Mouse (Mus musculus) neural tube, embryonic 14.5 days (tissue): ENCODE measurements around the gene Sult6b2. TPM values are rescaled to one million over a fixed set of nuclear protein-coding genes. Genes with fewer than 3 reads are reported as not detected.

ENCODE experiments used
- ATAC-seq: fragments of 200-750 bp; cut with Nextera tagmentation; 2 replicates; pipeline ENCODE4 v1.8.0; 2017; ENCODE audit warnings: low read depth, mild to moderate bottlenecking, moderate TSS enrichment, moderate library complexity
- H3K27ac ChIP-seq: fragments of 300-500 bp; sonication (generic); 2 replicates; pipeline ENCODE4 v1.5.1; 2014; ENCODE audit warnings: low read depth, mild to moderate bottlenecking, control low read depth, low read length, moderate library complexity, mixed read lengths
- H3K27me3 ChIP-seq: fragments of 300-500 bp; sonication (generic); 2 replicates; pipeline ENCODE4 v1.6.1; 2014; ENCODE audit warnings: low read length; ENCODE audit not compliant: control insufficient read depth, insufficient read depth
- H3K36me3 ChIP-seq: fragments of 300-500 bp; sonication (generic); 2 replicates; pipeline ENCODE4 v1.6.1; 2014; ENCODE audit warnings: low read length, mixed read lengths; ENCODE audit not compliant: control insufficient read depth, insufficient read depth
- H3K4me1 ChIP-seq: fragments of 300-500 bp; sonication (generic); 2 replicates; pipeline ENCODE4 v1.6.1; 2014; ENCODE audit warnings: low read length; ENCODE audit not compliant: control insufficient read depth, insufficient read depth
- H3K4me2 ChIP-seq: fragments of 300-500 bp; sonication (generic); 2 replicates; pipeline ENCODE4 v1.6.1; 2014; ENCODE audit warnings: mild to moderate bottlenecking, low read depth, low read length, control low read depth
- H3K4me3 ChIP-seq: fragments of 300-500 bp; sonication (generic); 2 replicates; pipeline ENCODE4 v1.5.1; 2014; ENCODE audit warnings: low read depth, low read length, control low read depth, mixed read lengths
- H3K9ac ChIP-seq: fragments of 300-500 bp; sonication (generic); replicated peaks from 2 replicates; pipeline ENCODE4 v1.6.1; 2014; ENCODE audit warnings: low read depth, mild to moderate bottlenecking, control low read depth, low read length, mixed read lengths
- H3K9me3 ChIP-seq: fragments of 300-500 bp; sonication (generic); 2 replicates; pipeline ENCODE4 v1.6.1; 2016; ENCODE audit warnings: low read length; ENCODE audit not compliant: control insufficient read depth
- WGBS: fragments of 180-500 bp; shearing (Covaris S2); extraction: QIAGEN DNeasy Blood & Tissue Kit; methylation state at CpG from one replicate; pipeline ENCODE4 v1.1.7; 2014; 5-methylcytosine and 5-hydroxymethylcytosine counted together
- polyA plus RNA-seq: library from polyadenylated mRNA; unstranded; fragments of >200 nt; fragmentation: Nextera tagmentation; extraction: Ambion mirVana; gene quantifications from 2 replicates; pipeline ENCODE4 v1.2.1, GENCODE M21; 2014

Sult6b2 gene
- 0.09 TPM in 1 of 2 replicates, not detected in the other for polyA plus RNA-seq

GRCm38 (mm10) chr6:142804402-142804801 is at the start of gene Sult6b2:
Gene Sult6b2, minus strand, starts transcription at chr6:142804502.
- Histone ChIP-seq H3K9me3 (no peaks in the 10 kb centered on the region), H3K27ac (no peak within 1 kb of the TSS), H3K27me3 (no peaks in the 10 kb centered on the region), H3K4me3 (no peak within 1 kb of the TSS), H3K36me3 (no peaks in the 10 kb centered on the region), H3K4me1 (no peaks in the 10 kb centered on the region), H3K9ac (no peak within 1 kb of the TSS), H3K4me2 (no peak within 1 kb of the TSS)
- ATAC-seq: no peak

- ATAC-seq: no peak
- WGBS: 80% methylated on average over 6 of the region's 6 CpGs
- no peak overlapping the region for H3K4me2 ChIP-seq
- H3K27me3 ChIP-seq: no peaks in the 10 kb centered on the region
- no peaks in the 10 kb centered on the region for H3K36me3 ChIP-seq
- peaks cover 4% of the 10 kb centered on the region; the same call in 1 of the 2 replicates for H3K4me1 ChIP-seq
- no peak overlapping the region for H3K9ac ChIP-seq
- no peak overlapping the region for H3K4me3 ChIP-seq
- H3K9me3 ChIP-seq: no peaks in the 10 kb centered on the region
- H3K27ac ChIP-seq: no peak overlapping the region
Observed at GRCm38 (mm10) chr6:142852419-142853377, 48.4 kb upstream of the Sult6b2 start.

GRCm38 (mm10) chr6:142850436-142850835 is 46.1 kb upstream of the Sult6b2 start:
- H3K4me1 ChIP-seq: no peaks in the 10 kb centered on the region
- no peak for ATAC-seq
- no peak overlapping the region for H3K4me2 ChIP-seq
- no peak overlapping the region for H3K4me3 ChIP-seq
- H3K27ac ChIP-seq: no peak overlapping the region
- H3K9me3 ChIP-seq: no peaks in the 10 kb centered on the region
- no peak overlapping the region for H3K9ac ChIP-seq
- WGBS: 70% methylated on average over 8 of the region's 8 CpGs
- no peaks in the 10 kb centered on the region for H3K27me3 ChIP-seq
- H3K36me3 ChIP-seq: no peaks in the 10 kb centered on the region

- H3K4me1 ChIP-seq: no peaks in the 10 kb centered on the region
- H3K27ac ChIP-seq: no peak overlapping the region
- no peak overlapping the region for H3K4me2 ChIP-seq
- no peaks in the 10 kb centered on the region for H3K9me3 ChIP-seq
- H3K36me3 ChIP-seq: no peaks in the 10 kb centered on the region
- H3K9ac ChIP-seq: no peak overlapping the region
- WGBS: 56% methylated on average over 5 of the region's 5 CpGs
- ATAC-seq: no peak
- no peak overlapping the region for H3K4me3 ChIP-seq
- no peaks in the 10 kb centered on the region for H3K27me3 ChIP-seq
Observed at GRCm38 (mm10) chr6:142849326-142849725, 45.0 kb upstream of the Sult6b2 start.

- Histone ChIP-seq H3K4me1 (no peaks in the 10 kb centered on the region), H3K9me3 (no peaks in the 10 kb centered on the region), H3K9ac (no peak overlapping the region), H3K36me3 (no peaks in the 10 kb centered on the region), H3K27ac (no peak overlapping the region), H3K4me3 (no peak overlapping the region), H3K4me2 (no peak overlapping the region), H3K27me3 (no peaks in the 10 kb centered on the region)
- WGBS: 87% methylated on average over 8 of the region's 8 CpGs
- no peak for ATAC-seq
Observed at GRCm38 (mm10) chr6:142847914-142848674, 43.8 kb upstream of the Sult6b2 start.

- no peak overlapping the region for H3K4me2 ChIP-seq
- no peak overlapping the region for H3K27ac ChIP-seq
- H3K4me1 ChIP-seq: no peaks in the 10 kb centered on the region
- H3K9ac ChIP-seq: no peak overlapping the region
- H3K27me3 ChIP-seq: no peaks in the 10 kb centered on the region
- H3K9me3 ChIP-seq: no peaks in the 10 kb centered on the region
- ATAC-seq: no peak
- 81% methylated on average over 4 of the region's 4 CpGs for WGBS
- no peak overlapping the region for H3K4me3 ChIP-seq
- H3K36me3 ChIP-seq: no peaks in the 10 kb centered on the region
Observed at GRCm38 (mm10) chr6:142846855-142847254, 42.6 kb upstream of the Sult6b2 start.

- WGBS: 92% methylated on average over 4 of the region's 4 CpGs
- ATAC-seq: no peak
Observed at GRCm38 (mm10) chr6:142845066-142845465, 40.8 kb upstream of the Sult6b2 start.

GRCm38 (mm10) chr6:142844061-142844460 is 39.8 kb upstream of the Sult6b2 start:
- no peak overlapping the region for H3K9ac ChIP-seq
- WGBS: 95% methylated on average over 4 of the region's 4 CpGs
- H3K27ac ChIP-seq: no peak overlapping the region
- no peak overlapping the region for H3K4me3 ChIP-seq
- no peaks in the 10 kb centered on the region for H3K27me3 ChIP-seq
- no peak for ATAC-seq
- no peaks in the 10 kb centered on the region for H3K36me3 ChIP-seq
- H3K4me1 ChIP-seq: no peaks in the 10 kb centered on the region
- H3K4me2 ChIP-seq: no peak overlapping the region
- H3K9me3 ChIP-seq: no peaks in the 10 kb centered on the region

More at GRCm38 (mm10) chr6:142845066-142845465, 40.8 kb upstream of the Sult6b2 start:
- Histone ChIP-seq H3K27me3 (no peaks in the 10 kb centered on the region), H3K9ac (no peak overlapping the region), H3K4me2 (no peak overlapping the region), H3K4me3 (no peak overlapping the region), H3K36me3 (no peaks in the 10 kb centered on the region), H3K27ac (no peak overlapping the region), H3K4me1 (no peaks in the 10 kb centered on the region), H3K9me3 (no peaks in the 10 kb centered on the region)

- H3K4me1 ChIP-seq: no peaks in the 10 kb centered on the region
- no peaks in the 10 kb centered on the region for H3K36me3 ChIP-seq
- H3K9me3 ChIP-seq: no peaks in the 10 kb centered on the region
- H3K4me2 ChIP-seq: no peak overlapping the region
- no peak overlapping the region for H3K4me3 ChIP-seq
- no peak overlapping the region for H3K27ac ChIP-seq
- H3K9ac ChIP-seq: no peak overlapping the region
- H3K27me3 ChIP-seq: no peaks in the 10 kb centered on the region
- 100% methylated on average over 1 of the region's 1 CpGs for WGBS
- ATAC-seq: no peak
Observed at GRCm38 (mm10) chr6:142838501-142838900, 34.2 kb upstream of the Sult6b2 start.
